Mouse (Mus musculus) cerebellum, adult 2 months (tissue): ENCODE data around the gene Zswim4. TPM values are rescaled to one million over a fixed set of nuclear protein-coding genes. Genes with fewer than 3 reads are reported as not detected.

Experiments
- DNase-seq, 2 experiments: peaks; one replicate each; pipeline ENCODE4 v3.0.0; 2021
- H3K27ac ChIP-seq: fragments of 200-500 bp; 2 replicates; pipeline ENCODE4 v1.5.1; 2012; ENCODE audit warnings: low read length, control low read depth, inconsistent platforms; ENCODE audit not compliant: insufficient read depth
- H3K27me3 ChIP-seq: fragments of 200-500 bp; 2 replicates; pipeline ENCODE4 v1.6.1; 2012; ENCODE audit warnings: inconsistent platforms, mild to moderate bottlenecking, low read length, moderate library complexity; ENCODE audit not compliant: control insufficient read depth, insufficient read depth
- H3K4me1 ChIP-seq: fragments of 200-500 bp; 2 replicates; pipeline ENCODE4 v1.6.1; 2011; ENCODE audit warnings: low read length; ENCODE audit not compliant: control insufficient read depth, insufficient read depth
- H3K4me3 ChIP-seq: fragments of 200-500 bp; replicated peaks from 2 replicates; pipeline ENCODE3; 2011; ENCODE audit warnings: mild to moderate bottlenecking, low read depth, low read length, control low read depth; ENCODE audit not compliant: insufficient read depth
- CTCF ChIP-seq: fragments of 200-500 bp; IDR thresholded peaks from 2 replicates; pipeline ENCODE4 v1.5.1; 2011; ENCODE audit warnings: low read depth, mild to moderate bottlenecking, control low read depth, low read length, moderate library complexity, borderline replicate concordance; ENCODE audit not compliant: insufficient read depth
- POLR2A ChIP-seq: fragments of 200-500 bp; IDR thresholded peaks from 2 replicates; pipeline ENCODE4 v1.6.1; 2011; ENCODE audit warnings: low read length, control low read depth, borderline replicate concordance; ENCODE audit not compliant: insufficient read depth
- WGBS: fragments of 180-500 bp; shearing (Covaris S2); methylation state at CpG from one replicate; pipeline ENCODE4 v1.1.7; 2018; 5-methylcytosine and 5-hydroxymethylcytosine counted together
- polyA plus RNA-seq: library from polyadenylated mRNA; depleted of rRNA; stranded (reverse); fragments of >200 nt; gene quantifications from 2 replicates; pipeline ENCODE4 v1.2.3, GENCODE M21; 2012

The Zswim4 gene
- polyA plus RNA-seq, 1 experiment, result 14.0 TPM

DNA sequence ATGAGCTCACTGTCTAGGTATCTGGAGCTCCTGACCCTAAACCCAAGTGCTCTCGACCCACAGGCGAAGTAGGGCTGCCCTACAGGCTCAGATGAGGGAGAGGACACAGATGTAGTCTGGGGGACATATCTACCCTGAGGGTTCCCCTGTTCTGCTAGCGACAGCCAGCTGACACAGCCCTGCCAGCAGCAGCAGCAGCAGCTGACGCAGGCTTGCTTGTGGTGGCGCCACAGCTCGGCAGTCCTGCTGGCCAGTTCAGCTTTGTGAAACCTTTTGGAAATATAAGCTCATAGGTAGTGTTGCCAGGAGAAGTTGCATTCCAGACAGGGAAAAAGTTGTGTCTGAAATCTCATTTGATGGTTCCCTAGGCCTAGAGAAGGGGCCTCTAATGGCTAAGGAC lies 4.3 kb upstream of the Zswim4 start:
- no peak for DNase-seq
- Histone ChIP-seq H3K27ac (no peak overlapping the region), H3K4me1 (peaks cover 4% of the 10 kb centered on the region), H3K27me3 (no peaks in the 10 kb centered on the region), H3K4me3 (no peak overlapping the region)
- 51% methylated on average over 6 of the region's 6 CpGs for WGBS
- no peak for TF ChIP-seq POLR2A
- no peak for TF ChIP-seq CTCF

DNA sequence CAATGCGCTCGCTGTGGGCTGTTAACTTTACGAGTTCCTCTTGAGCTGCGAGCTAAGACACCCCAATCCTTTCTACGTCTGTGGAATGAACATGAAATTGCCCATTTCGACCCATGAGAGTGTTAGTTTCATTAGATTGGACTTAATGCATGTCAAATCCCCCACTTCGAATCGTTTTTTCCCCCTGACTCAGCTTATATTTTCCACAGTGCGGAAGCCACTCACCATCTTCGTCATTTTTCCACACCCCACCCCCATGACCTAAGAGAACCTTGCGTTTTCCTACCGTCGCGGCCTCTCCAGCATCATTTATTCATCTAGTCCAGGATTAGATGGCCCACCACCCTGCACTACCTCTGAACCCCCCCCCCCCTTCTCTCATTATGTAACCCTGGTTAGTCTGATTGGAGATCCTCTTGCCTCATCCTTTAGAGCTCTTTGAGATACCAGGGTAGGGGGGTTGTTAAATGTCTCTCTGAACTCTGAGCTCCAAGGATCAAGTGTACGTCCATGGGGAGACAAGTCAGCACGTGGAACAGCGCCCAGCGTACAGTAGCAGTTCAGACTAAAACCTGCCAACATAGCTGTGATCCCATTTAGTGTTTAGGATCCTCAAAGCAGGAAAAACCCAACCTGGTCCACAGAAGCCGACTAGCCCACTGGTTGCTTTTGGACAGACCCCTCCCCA lies 831 bp upstream of the Zswim4 start:
- peaks cover 10% of the 10 kb centered on the region for H3K4me1 ChIP-seq
- H3K27ac ChIP-seq, result 0 out of 2 replicates have a peak overlapping the region, but pooled peaks have one; percentile 29
- 17% methylated on average over 19 of the region's 19 CpGs for WGBS
- no peak for DNase-seq
- TF ChIP-seq POLR2A (no peak), CTCF (no peak)
- peak overlapping the region; percentile 91 for H3K4me3 ChIP-seq
- no peaks in the 10 kb centered on the region for H3K27me3 ChIP-seq

DNA sequence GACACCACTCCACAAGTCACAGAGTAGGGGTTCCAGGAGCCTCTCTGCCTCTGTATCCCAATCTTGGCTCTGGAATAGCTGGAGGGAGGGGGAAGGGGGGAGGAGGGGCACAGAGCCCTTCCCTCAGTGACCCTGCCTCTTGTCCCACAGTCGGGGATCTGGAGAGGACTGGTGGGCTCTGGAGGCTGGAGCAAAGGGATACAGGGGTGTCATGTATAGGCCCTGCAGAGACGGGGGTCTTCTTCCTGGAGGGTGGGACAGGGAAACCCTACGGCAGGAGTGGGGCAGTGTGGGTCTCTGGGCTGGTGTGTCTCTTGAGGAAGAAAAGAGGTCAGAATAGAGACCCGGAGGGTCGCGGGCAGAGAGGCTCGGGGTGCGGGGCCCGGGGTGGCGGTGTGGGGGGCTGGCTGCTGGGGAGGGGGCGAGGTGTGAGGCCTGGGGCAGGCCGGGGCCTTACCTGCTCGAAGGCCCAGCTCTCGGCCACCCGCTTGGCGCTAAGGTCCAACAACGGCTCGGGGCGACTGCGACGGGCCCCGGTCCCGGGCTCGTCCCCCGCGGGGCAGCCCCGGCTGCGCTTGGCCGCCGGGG lies 351 bp downstream of the Zswim4 start:
- H3K4me3 ChIP-seq, result peak overlapping the region; percentile 96
- H3K4me1 ChIP-seq, result peaks cover 7% of the 10 kb centered on the region
- no peak overlapping the region for H3K27ac ChIP-seq
- H3K27me3 ChIP-seq, result no peaks in the 10 kb centered on the region
- WGBS, result 2% methylated on average over 28 of the region's 30 CpGs
- DNase-seq, result peak in 1 of 2 experiments; percentile 30
- TF ChIP-seq POLR2A, result no peak
- TF ChIP-seq CTCF, result no peak

DNA sequence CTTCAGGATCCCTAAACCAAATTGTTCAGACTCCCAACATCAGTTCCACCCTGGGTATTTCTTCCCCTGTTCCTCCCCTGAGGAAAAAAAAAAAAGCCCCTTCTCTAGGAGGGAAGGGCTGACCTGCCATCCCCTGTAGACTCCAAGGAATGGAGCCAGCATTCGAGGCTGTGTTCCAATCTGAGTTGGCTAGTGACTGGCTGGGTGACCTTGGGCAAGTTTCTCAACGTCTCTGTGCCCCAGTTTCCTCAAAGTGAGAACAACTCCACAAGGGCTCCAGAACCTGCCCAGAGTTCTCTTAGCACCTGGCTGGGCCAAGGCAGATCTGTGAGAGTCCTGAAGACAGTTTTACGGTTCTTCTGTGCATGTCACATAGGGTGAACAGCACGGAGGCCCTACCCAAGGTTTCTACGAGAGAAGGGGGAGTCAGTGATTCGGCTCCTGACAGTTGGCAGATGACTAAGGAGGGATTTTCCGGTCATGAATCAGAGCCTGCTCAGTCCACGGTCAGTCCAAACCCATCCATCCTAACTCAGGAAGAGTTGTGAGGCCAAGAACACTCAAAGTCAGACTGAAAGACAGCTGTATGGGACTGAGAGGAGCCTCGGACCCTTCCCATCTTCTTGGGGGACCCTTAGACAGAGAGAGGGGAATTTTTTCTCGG lies 977 bp downstream of the Zswim4 start:
- WGBS, result under 1% methylated on average over 10 of the region's 10 CpGs
- H3K4me3 ChIP-seq, result peak overlapping the region; percentile 96
- DNase-seq, result peak; percentile 39 to 43
- no peaks in the 10 kb centered on the region for H3K27me3 ChIP-seq
- TF ChIP-seq CTCF, result no peak
- TF ChIP-seq POLR2A, result no peak
- peaks cover 6% of the 10 kb centered on the region; the same call in 1 of the 2 replicates for H3K4me1 ChIP-seq
- no peak overlapping the region for H3K27ac ChIP-seq

DNA sequence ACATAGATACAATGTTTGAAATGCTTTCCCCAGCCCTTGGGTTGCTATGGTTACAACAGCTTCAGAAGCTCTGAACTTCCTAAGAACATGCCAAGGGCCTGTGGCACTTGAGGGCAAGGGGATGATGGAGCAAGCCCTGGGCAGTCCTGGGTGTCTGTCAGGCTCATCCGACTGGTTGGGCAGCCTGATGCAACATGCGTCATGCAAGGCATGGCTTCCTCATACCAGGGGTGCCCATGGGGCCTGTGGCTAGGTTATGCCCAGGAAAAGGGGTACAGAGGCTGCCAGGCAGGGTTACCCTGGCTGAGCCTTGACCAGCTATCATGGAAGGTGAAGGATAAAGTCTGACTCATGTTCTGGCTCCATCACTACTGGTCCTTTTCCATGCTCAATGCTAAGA lies 3.8 kb downstream of the Zswim4 start:
- Histone ChIP-seq H3K27me3 (no peaks in the 10 kb centered on the region), H3K4me1 (peaks cover 6% of the 10 kb centered on the region; the same call in 1 of the 2 replicates), H3K4me3 (no peak overlapping the region), H3K27ac (no peak overlapping the region)
- WGBS, result 80% methylated on average over 2 of the region's 2 CpGs
- no peak for DNase-seq
- no peak for TF ChIP-seq POLR2A
- TF ChIP-seq CTCF, result no peak

DNA sequence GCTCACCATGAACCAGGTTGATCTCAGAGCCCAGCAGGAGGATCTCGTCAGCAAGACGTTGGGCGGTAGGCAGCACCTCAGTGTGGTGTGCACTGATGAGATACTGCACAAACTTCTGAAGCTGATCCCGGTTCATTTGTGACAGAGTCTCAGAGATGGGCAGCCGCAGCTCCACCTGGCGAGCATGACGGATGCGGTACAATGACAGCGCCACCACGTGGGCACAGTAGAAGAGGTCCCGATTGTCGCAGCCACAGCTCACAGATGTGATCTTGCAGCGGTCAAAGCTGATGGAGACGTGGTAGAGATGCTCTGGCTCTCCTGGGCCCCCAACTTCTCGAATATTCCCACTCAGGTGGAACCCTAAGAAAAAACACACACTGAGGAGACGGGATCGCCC lies 6.1 kb downstream of the Zswim4 start:
- 67% methylated on average over 17 of the region's 17 CpGs for WGBS

DNA sequence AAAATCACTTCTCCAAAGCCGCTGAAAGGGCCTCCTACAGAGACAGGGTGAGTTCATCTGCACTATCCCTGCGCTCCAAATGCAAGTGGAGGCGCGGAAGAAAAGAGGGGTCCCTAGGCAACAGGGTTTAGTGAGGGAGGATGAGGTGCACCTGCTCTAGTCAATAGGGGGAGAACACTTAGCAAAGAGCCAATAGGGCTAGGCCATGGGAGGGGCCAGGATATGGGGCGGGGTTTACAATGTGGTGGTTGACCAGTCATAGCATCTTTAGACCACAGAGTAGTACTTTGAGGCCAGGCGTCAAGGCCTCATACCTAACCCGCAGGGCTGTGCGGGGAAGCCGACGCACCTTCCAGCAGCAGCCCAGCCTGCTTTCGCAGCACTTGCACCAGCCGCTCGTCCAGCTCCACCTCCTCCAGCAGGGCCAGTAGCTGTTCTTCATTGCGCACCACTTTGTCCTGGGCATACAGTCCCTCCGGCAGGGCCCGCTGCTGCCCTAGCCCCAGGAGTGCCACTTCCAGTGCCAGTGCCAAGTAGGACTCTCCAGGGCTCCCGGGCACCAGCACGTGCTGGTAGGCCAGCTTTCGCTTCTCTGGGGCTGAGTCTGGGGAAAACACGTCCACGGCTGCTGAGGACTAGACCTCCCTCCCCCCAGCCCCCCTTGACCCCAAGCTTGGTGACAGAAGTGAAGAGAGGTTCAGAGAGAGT lies 13.4 kb downstream of the Zswim4 start:
- WGBS, result 78% methylated on average over 21 of the region's 21 CpGs
- no peak for TF ChIP-seq CTCF
- no peak for TF ChIP-seq POLR2A
- Histone ChIP-seq H3K27ac (no peak overlapping the region), H3K27me3 (no peaks in the 10 kb centered on the region), H3K4me1 (no peaks in the 10 kb centered on the region; the same call in 1 of the 2 replicates), H3K4me3 (no peak overlapping the region)
- no peak for DNase-seq

More for the DNA sequence above, 6.1 kb downstream of the Zswim4 start:
- TF ChIP-seq CTCF (0 out of 2 replicates have a peak, but pooled peaks have one; percentile 28), POLR2A (no peak)
- no peaks in the 10 kb centered on the region for H3K27me3 ChIP-seq
- peaks cover 5% of the 10 kb centered on the region; the same call in 1 of the 2 replicates for H3K4me1 ChIP-seq
- H3K4me3 ChIP-seq, result no peak overlapping the region
- H3K27ac ChIP-seq, result no peak overlapping the region
- no peak for DNase-seq
